Mouse (Mus musculus) cerebellum, adult 2 months (tissue): ENCODE data around the gene Serpina1c. TPM values are rescaled to one million over a fixed set of nuclear protein-coding genes. Genes with fewer than 3 reads are reported as not detected.
"Not testable (repeated sequence)": the region's sequence is repeated elsewhere in the genome, so short reads cannot be mapped to it uniquely, and the experiment has no call there.

Experiments used
- DNase-seq, 2 experiments: peaks; one replicate each; pipeline ENCODE4 v3.0.0; 2021
- H3K27ac ChIP-seq: fragments of 200-500 bp; 2 replicates; pipeline ENCODE4 v1.5.1; 2012; ENCODE audit warnings: low read length, control low read depth, inconsistent platforms; ENCODE audit not compliant: insufficient read depth
- H3K27me3 ChIP-seq: fragments of 200-500 bp; 2 replicates; pipeline ENCODE4 v1.6.1; 2012; ENCODE audit warnings: inconsistent platforms, mild to moderate bottlenecking, low read length, moderate library complexity; ENCODE audit not compliant: control insufficient read depth, insufficient read depth
- H3K4me1 ChIP-seq: fragments of 200-500 bp; 2 replicates; pipeline ENCODE4 v1.6.1; 2011; ENCODE audit warnings: low read length; ENCODE audit not compliant: control insufficient read depth, insufficient read depth
- H3K4me3 ChIP-seq: fragments of 200-500 bp; replicated peaks from 2 replicates; pipeline ENCODE3; 2011; ENCODE audit warnings: mild to moderate bottlenecking, low read depth, low read length, control low read depth; ENCODE audit not compliant: insufficient read depth
- CTCF ChIP-seq: fragments of 200-500 bp; IDR thresholded peaks from 2 replicates; pipeline ENCODE4 v1.5.1; 2011; ENCODE audit warnings: low read depth, mild to moderate bottlenecking, control low read depth, low read length, moderate library complexity, borderline replicate concordance; ENCODE audit not compliant: insufficient read depth
- POLR2A ChIP-seq: fragments of 200-500 bp; IDR thresholded peaks from 2 replicates; pipeline ENCODE4 v1.6.1; 2011; ENCODE audit warnings: low read length, control low read depth, borderline replicate concordance; ENCODE audit not compliant: insufficient read depth
- WGBS: fragments of 180-500 bp; shearing (Covaris S2); methylation state at CpG from one replicate; pipeline ENCODE4 v1.1.7; 2018; 5-methylcytosine and 5-hydroxymethylcytosine counted together
- polyA plus RNA-seq: library from polyadenylated mRNA; depleted of rRNA; stranded (reverse); fragments of >200 nt; gene quantifications from 2 replicates; pipeline ENCODE4 v1.2.3, GENCODE M21; 2012; rRNA removed

Gene Serpina1c
- polyA plus RNA-seq = not detected in 2 replicates

DNA sequence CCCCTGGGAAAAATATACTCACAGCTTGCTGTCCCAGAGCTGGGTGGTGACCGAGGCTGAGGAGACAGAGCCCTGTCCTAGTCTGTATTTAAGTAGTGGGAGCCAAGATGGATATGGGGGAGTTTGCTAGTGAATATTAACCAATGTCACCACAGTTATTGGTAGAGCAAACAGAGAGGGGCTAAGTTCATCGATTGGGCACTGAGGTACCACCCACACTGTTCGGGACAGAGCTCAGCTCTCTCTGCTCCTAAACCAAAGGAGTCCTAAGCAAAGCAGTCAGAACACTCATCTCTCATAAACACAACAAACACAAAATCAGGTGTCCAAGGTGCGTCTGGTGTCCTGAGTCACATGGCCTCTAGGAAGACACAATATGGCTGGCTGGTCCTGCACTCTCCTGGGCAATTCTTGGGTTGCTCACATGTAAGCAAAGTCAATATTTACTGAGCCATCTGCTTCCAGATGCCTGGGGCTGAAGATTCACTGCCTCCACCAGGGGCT is at the start of gene Serpina1c:
TSS of gene Serpina1c (minus strand) at position 51 of the 504 bp plus-strand sequence.
- H3K27me3 ChIP-seq, H3K27ac ChIP-seq, H3K4me3 ChIP-seq, H3K4me1 ChIP-seq, DNase-seq: not testable (repeated sequence)
- 72% methylated on average over 4 of the region's 4 CpGs for WGBS

DNA sequence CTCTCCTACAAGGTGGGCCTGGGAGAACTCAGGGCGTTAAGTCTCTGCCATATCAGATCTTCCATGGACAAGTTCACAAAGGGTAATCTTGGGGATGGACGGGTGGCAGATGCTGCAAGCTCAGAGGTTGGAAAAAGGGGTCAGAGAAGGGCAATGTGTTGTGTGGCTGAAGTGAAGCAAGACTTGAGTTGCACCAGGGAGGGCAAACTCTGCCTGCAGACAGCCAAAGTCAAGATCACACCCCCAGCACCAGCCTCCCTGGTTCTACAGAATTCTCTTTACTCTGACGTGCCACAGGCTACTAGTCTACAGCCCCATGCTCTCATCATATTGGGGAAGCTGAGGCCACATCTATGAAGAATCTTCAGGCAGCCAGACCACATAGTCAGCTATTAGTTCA is 48.3 kb upstream of the Serpina1c start:
- not testable (repeated sequence) for H3K27ac ChIP-seq, H3K27me3 ChIP-seq, DNase-seq, H3K4me3 ChIP-seq, H3K4me1 ChIP-seq
- WGBS = 71% methylated on average over 3 of the region's 3 CpGs

DNA sequence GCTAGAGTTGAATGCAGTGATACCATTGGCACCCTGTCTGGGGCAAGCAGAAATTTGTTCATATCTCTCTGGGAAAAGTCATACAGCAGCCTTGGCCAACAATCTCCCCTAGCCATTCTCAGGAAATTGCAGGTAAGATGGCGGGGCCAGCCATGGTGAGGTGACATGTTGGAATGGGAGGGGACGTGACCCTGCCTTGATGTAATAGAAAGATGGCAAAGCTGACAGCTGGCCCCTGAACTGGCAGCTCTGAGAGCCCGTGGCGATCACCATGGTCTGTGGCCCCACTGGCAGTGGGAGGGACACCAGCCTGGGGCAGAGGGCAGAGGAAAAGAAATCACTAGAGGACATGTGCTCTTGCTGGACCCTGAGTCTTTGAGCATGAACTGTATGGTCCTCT is 41.6 kb upstream of the Serpina1c start:
- Histone ChIP-seq H3K27me3 (no peaks in the 10 kb centered on the region), H3K4me1 (no peaks in the 10 kb centered on the region), H3K4me3 (no peak overlapping the region), H3K27ac (no peak overlapping the region)
- no peak for DNase-seq
- 83% methylated on average over 4 of the region's 4 CpGs for WGBS
- TF ChIP-seq CTCF (no peak), POLR2A (no peak)

DNA sequence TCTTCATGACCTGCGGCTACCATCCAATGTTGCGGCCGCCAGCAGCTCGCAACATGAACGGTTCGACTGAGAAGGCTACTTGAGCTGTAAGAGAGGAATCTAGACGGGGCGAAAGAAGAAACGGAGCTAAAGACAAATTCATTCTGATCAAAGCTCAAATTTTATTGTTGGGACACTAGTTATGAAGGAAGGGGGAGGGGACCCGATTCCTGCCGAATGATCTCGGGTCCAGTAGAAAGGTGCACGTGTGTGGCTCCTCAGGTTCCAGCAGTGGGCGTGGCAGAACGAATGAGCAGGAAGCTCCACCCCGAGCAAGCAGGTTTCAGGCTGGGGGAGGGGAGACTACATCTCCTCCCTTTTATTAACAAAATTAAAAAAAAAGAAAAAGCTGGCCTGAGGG is 4.5 kb upstream of the Serpina1c start:
- not testable (repeated sequence) for DNase-seq, H3K4me3 ChIP-seq, H3K4me1 ChIP-seq, H3K27ac ChIP-seq, H3K27me3 ChIP-seq
- 92% methylated on average over 14 of the region's 16 CpGs for WGBS

DNA sequence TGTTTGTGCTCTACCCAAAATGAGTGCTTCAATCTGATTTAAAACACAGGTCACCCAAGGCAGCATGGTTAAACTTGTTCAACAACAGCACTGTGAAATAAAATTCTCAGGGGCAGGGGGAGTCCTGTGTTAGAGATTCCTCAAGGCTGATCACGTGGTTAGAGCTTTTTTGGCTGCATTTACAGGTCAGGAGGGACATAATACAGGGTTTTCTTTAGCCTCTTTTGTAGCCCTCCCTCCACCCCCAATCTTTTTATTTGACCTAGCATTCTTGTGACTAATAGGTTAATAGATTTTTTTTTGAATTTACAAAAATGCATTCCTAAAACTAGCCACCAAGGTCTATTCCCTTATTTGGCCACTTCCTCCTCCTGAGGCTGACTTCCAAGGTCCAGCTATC is 3.1 kb upstream of the Serpina1c start:
- not testable (repeated sequence) for DNase-seq
- WGBS = 21% methylated on average over 1 of the region's 1 CpGs

DNA sequence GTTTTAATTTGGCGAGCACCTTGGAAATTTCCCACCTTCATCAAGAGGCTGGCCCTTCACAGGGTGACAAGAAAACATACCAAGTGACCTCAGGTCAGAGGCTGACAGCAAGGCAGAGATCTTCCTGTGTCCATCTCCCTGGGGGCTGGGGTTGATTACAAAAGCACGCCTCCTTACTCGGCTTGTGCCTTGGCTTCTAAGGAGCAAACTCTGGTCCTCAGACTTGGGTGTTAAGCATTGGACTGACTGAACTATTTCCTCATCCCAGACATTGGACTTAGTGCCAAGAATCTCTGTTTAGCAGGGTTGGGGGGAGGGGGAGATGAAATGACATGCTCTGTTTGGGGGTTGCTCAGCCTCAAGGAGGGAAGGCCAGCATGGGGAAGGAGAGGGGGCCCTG is 2.8 kb downstream of the Serpina1c start:
- not testable (repeated sequence) for DNase-seq, H3K27ac ChIP-seq, H3K27me3 ChIP-seq, H3K4me1 ChIP-seq, H3K4me3 ChIP-seq
- WGBS = 89% methylated on average over 3 of the region's 3 CpGs

More for the DNA sequence above, 3.1 kb upstream of the Serpina1c start:
- H3K4me3 ChIP-seq, H3K4me1 ChIP-seq, H3K27ac ChIP-seq, H3K27me3 ChIP-seq: not testable (repeated sequence)

DNA sequence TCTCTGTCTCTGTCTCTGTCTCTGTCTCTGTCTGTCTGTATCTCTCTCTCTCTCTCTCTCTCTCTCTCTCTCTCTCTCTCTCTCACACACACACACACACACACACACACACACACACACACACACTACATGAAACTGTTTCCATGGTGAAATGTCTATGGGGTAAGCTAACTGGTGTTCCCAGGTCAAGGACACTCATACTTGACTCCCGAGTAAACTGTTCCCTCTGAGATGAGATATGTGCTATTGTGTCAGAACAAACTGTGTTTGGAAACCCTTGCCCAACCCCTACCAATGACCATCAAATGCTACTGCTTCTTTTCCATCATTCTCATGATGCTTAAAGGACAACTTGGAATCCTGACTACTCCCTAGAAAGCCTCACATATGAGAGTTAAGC is 37.8 kb downstream of the Serpina1c start:
- not testable (repeated sequence) for H3K4me1 ChIP-seq, DNase-seq, H3K4me3 ChIP-seq, H3K27ac ChIP-seq, H3K27me3 ChIP-seq
- 86% methylated on average over 1 of the region's 1 CpGs for WGBS

DNA sequence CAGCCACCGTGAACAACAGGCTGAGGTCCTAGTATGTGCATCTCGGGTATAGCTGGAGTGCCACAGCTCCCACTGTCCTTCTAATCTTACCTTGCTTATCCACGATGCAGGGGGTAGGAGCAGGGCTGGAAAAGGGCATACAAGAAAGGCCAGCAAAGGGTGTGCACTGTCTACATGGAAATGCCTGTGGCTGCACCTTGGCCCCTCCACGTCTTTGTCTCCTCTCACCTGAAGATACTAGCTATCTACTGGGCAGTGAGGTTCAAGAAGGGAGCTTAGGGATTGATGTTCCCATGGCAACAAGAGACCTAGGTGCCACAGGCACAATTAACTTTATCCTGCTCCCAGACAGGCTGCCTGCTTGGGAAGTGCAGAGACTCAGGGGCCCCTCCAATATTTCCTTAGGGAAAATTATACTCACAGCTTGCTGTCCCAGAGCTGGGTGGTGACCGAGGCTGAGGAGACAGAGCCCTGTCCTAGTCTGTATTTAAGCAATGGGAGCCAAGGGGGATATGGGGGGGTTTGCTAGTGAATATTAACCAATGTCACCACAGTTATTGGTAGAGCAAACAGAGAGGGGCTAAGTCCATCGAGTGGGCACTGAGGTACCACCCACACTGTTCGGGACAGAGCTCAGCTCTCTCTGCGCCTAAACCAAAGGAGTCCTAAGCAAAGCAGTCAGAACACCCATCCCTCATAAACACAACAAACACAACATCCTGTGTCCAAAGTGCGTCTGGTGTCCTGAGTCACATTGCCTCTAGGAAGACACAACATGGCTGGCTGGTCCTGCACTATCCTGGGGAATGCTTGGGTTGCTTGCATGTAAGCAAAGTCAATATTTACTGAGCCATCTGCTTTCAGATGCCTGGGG is 41.3 kb downstream of the Serpina1c start, which contains the start of gene Serpina1a:
TSS of gene Serpina1a (minus strand) at position 462 of the 874 bp plus-strand sequence.
- not testable (repeated sequence) for DNase-seq, H3K27ac ChIP-seq, H3K27me3 ChIP-seq, H3K4me1 ChIP-seq, H3K4me3 ChIP-seq
- WGBS = 82% methylated on average over 9 of the region's 9 CpGs

DNA sequence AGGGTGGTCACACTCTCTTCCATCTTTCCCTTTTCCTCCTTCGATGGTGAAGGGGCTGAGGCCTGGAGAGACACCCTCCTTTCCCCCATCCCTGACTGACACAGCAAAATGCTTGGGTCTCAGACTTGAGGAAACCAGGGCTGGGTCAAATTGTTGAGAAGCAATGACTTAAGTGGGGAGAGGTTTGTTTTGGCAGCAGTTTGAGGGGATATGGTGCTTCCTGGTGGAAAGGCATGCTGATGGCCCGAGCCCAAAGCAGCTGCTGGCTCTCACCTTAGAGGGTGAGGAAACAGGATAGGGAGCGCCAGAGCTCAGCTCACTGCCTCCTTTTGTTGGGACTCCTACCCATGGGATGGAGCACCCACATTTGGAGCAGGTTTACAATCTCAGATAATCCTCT is 43.7 kb downstream of the Serpina1c start:
- Histone ChIP-seq H3K4me1 (no peaks in the 10 kb centered on the region), H3K27me3 (no peaks in the 10 kb centered on the region), H3K4me3 (no peak overlapping the region), H3K27ac (no peak overlapping the region)
- TF ChIP-seq POLR2A (no peak), CTCF (no peak)
- DNase-seq = no peak
- 53% methylated on average over 3 of the region's 3 CpGs for WGBS

DNA sequence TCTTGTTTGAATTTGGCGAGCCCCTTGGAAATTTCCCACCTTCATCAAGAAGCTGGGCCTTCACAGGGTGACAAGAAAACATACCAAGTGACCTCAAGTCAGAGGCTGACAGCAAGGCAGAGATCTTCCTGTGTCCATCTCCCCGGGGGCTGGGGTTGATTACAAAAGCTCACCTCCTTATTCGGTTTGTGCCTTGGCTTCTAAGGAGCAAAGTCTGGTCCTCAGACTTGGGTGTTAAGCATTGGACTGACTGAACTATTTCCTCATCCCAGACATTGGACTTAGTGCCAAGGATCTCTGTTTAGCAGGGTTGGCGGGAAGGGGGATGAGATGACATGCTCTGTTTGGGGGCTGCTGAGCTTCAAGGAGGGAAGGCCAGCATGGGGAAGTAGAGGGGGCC is 44.1 kb downstream of the Serpina1c start:
- H3K27me3 ChIP-seq, H3K27ac ChIP-seq, DNase-seq, H3K4me3 ChIP-seq, H3K4me1 ChIP-seq: not testable (repeated sequence)
- 79% methylated on average over 3 of the region's 4 CpGs for WGBS

DNA sequence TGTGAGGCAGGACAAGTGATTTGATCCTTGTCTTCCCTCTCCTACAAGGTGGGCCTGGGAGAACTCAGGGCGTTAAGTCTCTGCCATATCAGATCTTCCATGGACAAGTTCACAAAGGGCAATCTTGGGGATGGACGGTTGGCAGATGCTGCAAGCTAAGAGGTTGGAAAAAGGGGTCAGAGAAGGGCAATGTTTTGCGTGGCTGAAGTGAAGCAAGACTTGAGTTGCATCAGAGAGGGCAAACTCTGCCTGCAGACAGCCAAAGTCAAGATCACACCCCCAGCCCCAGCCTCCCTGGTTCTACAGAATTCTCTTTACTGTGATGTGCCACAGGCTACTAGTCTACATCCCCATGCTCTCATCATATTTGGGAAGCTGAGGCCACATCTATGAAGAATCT is 45.1 kb downstream of the Serpina1c start:
- H3K27ac ChIP-seq, H3K4me3 ChIP-seq, H3K4me1 ChIP-seq, H3K27me3 ChIP-seq, DNase-seq: not testable (repeated sequence)
- 65% methylated on average over 3 of the region's 3 CpGs for WGBS

DNA sequence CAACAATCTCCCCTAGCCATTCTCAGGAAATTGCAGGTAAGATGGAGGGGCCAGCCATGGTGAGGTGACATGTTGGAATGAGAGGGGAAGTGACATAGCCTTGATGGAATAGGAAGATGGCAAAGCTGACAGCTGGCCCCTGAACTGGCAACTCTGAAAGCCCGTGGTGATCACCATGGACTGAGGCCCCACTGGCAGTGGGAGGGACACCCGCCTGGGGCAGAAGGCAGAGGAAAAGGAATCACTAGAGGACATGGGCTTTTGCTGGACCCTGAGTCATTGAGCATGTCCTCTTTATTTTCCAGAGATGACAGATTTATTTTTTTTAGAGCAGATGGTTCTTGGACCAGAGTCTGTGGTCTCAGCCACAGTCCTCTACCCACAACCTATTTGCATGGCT is 51.7 kb downstream of the Serpina1c start:
- H3K4me3 ChIP-seq, H3K27me3 ChIP-seq: not testable (repeated sequence)
- WGBS = 72% methylated on average over 2 of the region's 2 CpGs

More for the DNA sequence above, 51.7 kb downstream of the Serpina1c start:
- H3K4me1 ChIP-seq, DNase-seq, H3K27ac ChIP-seq: not testable (repeated sequence)
